Mouse (Mus musculus): ENCODE results near the gene Oxt. TPM values are rescaled to one million over a fixed set of nuclear protein-coding genes. Genes with fewer than 3 reads are reported as not detected.

Gene Oxt
- polyA plus RNA-seq, 1 experiment from 2014 or later = not detected

GRCm38 (mm10) chr2:130546957-130547356, 29.0 kb upstream of the Oxt start:
- Histone ChIP-seq H3K27me3 (ENCODE audit: control insufficient read depth, insufficient read depth, low read length) (no peaks in the 10 kb centered on the region), H3K9ac (ENCODE audit: low read depth, low read length) (no peak overlapping the region), H3K27ac (ENCODE audit: low read depth, low read length) (no peak overlapping the region), H3K36me3 (ENCODE audit: control insufficient read depth, insufficient read depth, low read length) (peaks cover 21% of the 10 kb centered on the region), H3K9me3 (replicated peaks; ENCODE audit: control insufficient read depth, low read length) (no peaks in the 10 kb centered on the region), H3K4me3 (ENCODE audit: low read depth, low read length) (no peak overlapping the region), H3K4me2 (no peak overlapping the region), H3K4me1 (ENCODE audit: control insufficient read depth, insufficient read depth, low read length) (no peaks in the 10 kb centered on the region)
- WGBS (ENCODE audit: insufficient replicate concordance) = 67% methylated on average over 8 of the region's 8 CpGs
- ATAC-seq (replicated peaks; ENCODE audit: insufficient number of reproducible peaks, low FRiP score, low TSS enrichment) = no peak

- Histone ChIP-seq H3K27ac (ENCODE audit: low read depth, low read length) (no peak overlapping the region), H3K4me2 (no peak overlapping the region), H3K27me3 (ENCODE audit: control insufficient read depth, insufficient read depth, low read length) (no peaks in the 10 kb centered on the region), H3K36me3 (ENCODE audit: control insufficient read depth, insufficient read depth, low read length) (peaks cover 15% of the 10 kb centered on the region; the same call in 1 of the 2 replicates), H3K4me1 (ENCODE audit: control insufficient read depth, insufficient read depth, low read length) (no peaks in the 10 kb centered on the region), H3K9ac (ENCODE audit: low read depth, low read length) (no peak overlapping the region), H3K9me3 (replicated peaks; ENCODE audit: control insufficient read depth, low read length) (no peaks in the 10 kb centered on the region), H3K4me3 (ENCODE audit: low read depth, low read length) (no peak overlapping the region)
- 86% methylated on average over 7 of the region's 7 CpGs for WGBS (ENCODE audit: insufficient replicate concordance)
- ATAC-seq (replicated peaks; ENCODE audit: insufficient number of reproducible peaks, low FRiP score, low TSS enrichment) = no peak
These were observed 21.1 kb upstream of the Oxt start for GRCm38 (mm10) chr2:130554841-130555240.

GRCm38 (mm10) chr2:130556292-130556691, 19.7 kb upstream of the Oxt start:
- 78% methylated on average over 1 of the region's 1 CpGs for WGBS (ENCODE audit: insufficient replicate concordance)
- H3K36me3 ChIP-seq (ENCODE audit: control insufficient read depth, insufficient read depth, low read length) = peaks cover 15% of the 10 kb centered on the region; the same call in 1 of the 2 replicates
- H3K9ac ChIP-seq (ENCODE audit: low read depth, low read length) = no peak overlapping the region

GRCm38 (mm10) chr2:130557462-130557861, 18.5 kb upstream of the Oxt start:
- WGBS (ENCODE audit: insufficient replicate concordance) = 97% methylated on average over 2 of the region's 2 CpGs
- Histone ChIP-seq H3K36me3 (ENCODE audit: control insufficient read depth, insufficient read depth, low read length) (peaks cover 15% of the 10 kb centered on the region; the same call in 1 of the 2 replicates), H3K4me2 (no peak overlapping the region), H3K9me3 (replicated peaks; ENCODE audit: control insufficient read depth, low read length) (no peaks in the 10 kb centered on the region), H3K4me1 (ENCODE audit: control insufficient read depth, insufficient read depth, low read length) (no peaks in the 10 kb centered on the region), H3K9ac (ENCODE audit: low read depth, low read length) (no peak overlapping the region), H3K27me3 (ENCODE audit: control insufficient read depth, insufficient read depth, low read length) (no peaks in the 10 kb centered on the region), H3K4me3 (ENCODE audit: low read depth, low read length) (no peak overlapping the region), H3K27ac (ENCODE audit: low read depth, low read length) (no peak overlapping the region)
- ATAC-seq (replicated peaks; ENCODE audit: insufficient number of reproducible peaks, low FRiP score, low TSS enrichment) = no peak

More at GRCm38 (mm10) chr2:130556292-130556691, 19.7 kb upstream of the Oxt start:
- no peak for ATAC-seq (replicated peaks; ENCODE audit: insufficient number of reproducible peaks, low FRiP score, low TSS enrichment)
- no peaks in the 10 kb centered on the region for H3K9me3 ChIP-seq (replicated peaks; ENCODE audit: control insufficient read depth, low read length)
- H3K4me2 ChIP-seq = no peak overlapping the region
- H3K4me3 ChIP-seq (ENCODE audit: low read depth, low read length) = no peak overlapping the region
- H3K4me1 ChIP-seq (ENCODE audit: control insufficient read depth, insufficient read depth, low read length) = no peaks in the 10 kb centered on the region
- H3K27ac ChIP-seq (ENCODE audit: low read depth, low read length) = no peak overlapping the region
- no peaks in the 10 kb centered on the region for H3K27me3 ChIP-seq (ENCODE audit: control insufficient read depth, insufficient read depth, low read length)

GRCm38 (mm10) chr2:130558015-130558414, 18.0 kb upstream of the Oxt start:
- no peak overlapping the region for H3K4me2 ChIP-seq
- H3K27me3 ChIP-seq (ENCODE audit: control insufficient read depth, insufficient read depth, low read length) = no peaks in the 10 kb centered on the region
- no peak overlapping the region for H3K27ac ChIP-seq (ENCODE audit: low read depth, low read length)
- no peak overlapping the region for H3K9ac ChIP-seq (ENCODE audit: low read depth, low read length)
- H3K9me3 ChIP-seq (replicated peaks; ENCODE audit: control insufficient read depth, low read length) = no peaks in the 10 kb centered on the region
- 63% methylated on average over 2 of the region's 2 CpGs for WGBS (ENCODE audit: insufficient replicate concordance)
- no peak for ATAC-seq (replicated peaks; ENCODE audit: insufficient number of reproducible peaks, low FRiP score, low TSS enrichment)
- no peak overlapping the region for H3K4me3 ChIP-seq (ENCODE audit: low read depth, low read length)
- H3K36me3 ChIP-seq (ENCODE audit: control insufficient read depth, insufficient read depth, low read length) = peaks cover 15% of the 10 kb centered on the region; the same call in 1 of the 2 replicates
- no peaks in the 10 kb centered on the region for H3K4me1 ChIP-seq (ENCODE audit: control insufficient read depth, insufficient read depth, low read length)

- Histone ChIP-seq H3K36me3 (ENCODE audit: control insufficient read depth, insufficient read depth, low read length) (no peaks in the 10 kb centered on the region; the same call in 1 of the 2 replicates), H3K27ac (ENCODE audit: low read depth, low read length) (no peak within 1 kb of the TSS; the same call in 1 of the 2 replicates), H3K4me3 (ENCODE audit: low read depth, low read length) (peak within 1 kb of the TSS; percentile 82), H3K9ac (ENCODE audit: low read depth, low read length) (peak within 1 kb of the TSS; percentile 84), H3K27me3 (ENCODE audit: control insufficient read depth, insufficient read depth, low read length) (no peaks in the 10 kb centered on the region), H3K9me3 (replicated peaks; ENCODE audit: control insufficient read depth, low read length) (no peaks in the 10 kb centered on the region), H3K4me2 (peak within 1 kb of the TSS; percentile 93), H3K4me1 (ENCODE audit: control insufficient read depth, insufficient read depth, low read length) (peaks cover 7% of the 10 kb centered on the region)
- ATAC-seq (replicated peaks; ENCODE audit: insufficient number of reproducible peaks, low FRiP score, low TSS enrichment) = peak; percentile 97
- WGBS (ENCODE audit: insufficient replicate concordance) = under 1% methylated on average over 61 of the region's 61 CpGs
These were observed 12.5 kb upstream of the Oxt start, which contains the start of gene Mrps26 for GRCm38 (mm10) chr2:130563212-130564055. TSS of gene Mrps26 (plus strand) at chr2:130563742.

GRCm38 (mm10) chr2:130564063-130564462, 11.9 kb upstream of the Oxt start:
- no peaks in the 10 kb centered on the region; the same call in 1 of the 2 replicates for H3K36me3 ChIP-seq (ENCODE audit: control insufficient read depth, insufficient read depth, low read length)
- ATAC-seq (replicated peaks; ENCODE audit: insufficient number of reproducible peaks, low FRiP score, low TSS enrichment) = 0 out of 2 replicates have a peak, but pooled peaks have one; percentile 10
- under 1% methylated on average over 23 of the region's 23 CpGs for WGBS (ENCODE audit: insufficient replicate concordance)

GRCm38 (mm10) chr2:130564983-130565382, 11.0 kb upstream of the Oxt start:
- H3K4me2 ChIP-seq = peak overlapping the region; percentile 93

More at GRCm38 (mm10) chr2:130564063-130564462, 11.9 kb upstream of the Oxt start:
- H3K9me3 ChIP-seq (replicated peaks; ENCODE audit: control insufficient read depth, low read length) = no peaks in the 10 kb centered on the region
- peak overlapping the region; percentile 82 for H3K4me3 ChIP-seq (ENCODE audit: low read depth, low read length)
- no peaks in the 10 kb centered on the region for H3K27me3 ChIP-seq (ENCODE audit: control insufficient read depth, insufficient read depth, low read length)
- H3K9ac ChIP-seq (ENCODE audit: low read depth, low read length) = peak overlapping the region; percentile 84
- peak overlapping the region; percentile 93 for H3K4me2 ChIP-seq
- H3K4me1 ChIP-seq (ENCODE audit: control insufficient read depth, insufficient read depth, low read length) = peaks cover 7% of the 10 kb centered on the region
- no peak overlapping the region for H3K27ac ChIP-seq (ENCODE audit: low read depth, low read length)

More at GRCm38 (mm10) chr2:130564983-130565382, 11.0 kb upstream of the Oxt start:
- Histone ChIP-seq H3K9me3 (replicated peaks; ENCODE audit: control insufficient read depth, low read length) (no peaks in the 10 kb centered on the region), H3K27ac (ENCODE audit: low read depth, low read length) (no peak overlapping the region), H3K27me3 (ENCODE audit: control insufficient read depth, insufficient read depth, low read length) (no peaks in the 10 kb centered on the region), H3K36me3 (ENCODE audit: control insufficient read depth, insufficient read depth, low read length) (no peaks in the 10 kb centered on the region; the same call in 1 of the 2 replicates), H3K4me3 (ENCODE audit: low read depth, low read length) (peak overlapping the region; percentile 82), H3K4me1 (ENCODE audit: control insufficient read depth, insufficient read depth, low read length) (peaks cover 7% of the 10 kb centered on the region), H3K9ac (ENCODE audit: low read depth, low read length) (0 out of 2 replicates have a peak overlapping the region, but pooled peaks have one; percentile 84)
- ATAC-seq (replicated peaks; ENCODE audit: insufficient number of reproducible peaks, low FRiP score, low TSS enrichment) = no peak
- WGBS (ENCODE audit: insufficient replicate concordance) = 83% methylated on average over 8 of the region's 8 CpGs

Data from heart, embryonic 11.5 days (tissue).